Mouse (Mus musculus): ENCODE data around the gene St6galnac4.

DNA sequence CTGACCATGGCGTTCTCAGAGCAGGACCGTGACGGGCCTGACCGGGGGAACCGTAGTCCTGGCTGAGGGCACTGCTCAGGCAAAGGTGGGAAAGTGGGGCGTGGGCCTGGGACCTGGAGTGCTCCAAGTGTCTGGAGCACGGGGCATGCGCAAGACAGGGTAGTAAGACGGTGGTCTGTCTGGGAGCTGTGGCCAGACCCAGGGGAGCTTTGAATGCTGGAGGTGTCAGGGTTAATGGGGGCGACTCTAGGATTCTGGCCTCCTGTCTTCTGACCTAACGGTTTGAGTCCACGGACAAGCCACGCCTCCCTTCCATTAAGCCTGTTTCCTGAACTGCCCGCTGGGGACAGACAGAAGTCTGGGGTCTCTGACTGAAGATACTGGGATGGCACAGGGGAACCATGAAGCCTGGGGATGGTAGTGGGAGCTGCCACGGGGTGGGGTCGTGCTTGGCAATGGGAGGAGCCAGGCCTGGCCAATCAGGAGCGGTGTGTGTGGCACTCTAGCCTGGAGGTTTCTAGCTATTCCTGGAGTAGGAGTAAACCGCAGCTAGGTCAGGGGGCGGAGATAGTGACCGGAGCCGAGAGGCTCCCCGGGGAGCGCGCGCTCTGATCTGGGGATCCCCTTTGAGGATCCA, 21.4 kb downstream of the St6galnac4 start:
- no peak for TF ChIP-seq CTCF (IDR thresholded peaks at IDR 0.05; ENCODE audit: insufficient read depth, low read length)
- TF ChIP-seq POLR2A (IDR thresholded peaks at IDR 0.05; ENCODE audit: borderline replicate concordance, extremely low read depth, low read depth, low read length), result no peak
